21 mouse cellular contexts compared by ENCODE assay signal in the genomic region with DNA sequence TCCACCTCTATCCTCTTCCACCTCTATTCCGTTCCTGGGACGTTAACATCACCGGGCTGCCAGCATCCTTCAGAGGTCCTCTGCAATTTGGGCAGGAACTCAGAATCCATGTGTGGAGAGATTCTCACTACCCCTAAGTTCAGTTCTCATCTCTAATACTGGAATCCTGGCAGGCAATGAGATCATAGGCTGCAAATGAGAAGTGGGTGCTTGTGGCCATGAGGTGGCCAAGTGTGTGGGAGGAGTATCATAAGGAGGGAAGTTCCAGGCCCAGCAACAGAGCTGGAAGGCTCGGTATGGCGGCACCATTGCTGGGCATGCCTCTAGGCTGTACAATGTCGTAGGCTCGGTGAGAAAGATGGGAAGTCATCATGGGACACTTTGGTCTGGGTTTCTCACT.
DNase-seq lines count a peak whose midpoint lies in the region; ATAC-seq and TF ChIP-seq lines count a peak whose summit lies in the region.
"Had no signal": no experiment of that assay in that cellular context is flagged by ENCODE, and none has a peak within 500 bp of the region (broad histone marks: within the 10 kb centered on the region; RNA-seq: fewer than 3 reads in every experiment).

No protein-coding gene starts in this region.

- H3K36me3 ChIP-seq in forebrain, embryonic 16.5 days (ENCODE audit: control insufficient read depth, insufficient read depth) = no peaks in the 10 kb centered on the region
- H3K36me3 ChIP-seq: limb, embryonic 15.5 days; midbrain, embryonic 12.5 days; neural tube, embryonic 12.5 days had no signal

- H3K9ac ChIP-seq in forebrain, embryonic 16.5 days (replicated peaks; ENCODE audit: low read depth, low read length) = no peak overlapping the region
- H3K9ac ChIP-seq: hindbrain, embryonic 13.5 days; limb, embryonic 15.5 days; liver, embryonic 14.5 days; midbrain, embryonic 12.5 days; neural tube, embryonic 12.5 days had no signal

- TF ChIP-seq CTCF in layer of hippocampus, adult 2 months (conservative IDR thresholded peaks at IDR 0.05) = no peak
- TF ChIP-seq CTCF in lung, adult 2 months (IDR thresholded peaks at IDR 0.05; ENCODE audit: insufficient read depth, low read length) = no peak

- no peak overlapping the region for H3K4me2 ChIP-seq in forebrain, embryonic 16.5 days (ENCODE audit: low read length)
- H3K4me2 ChIP-seq: hindbrain, embryonic 13.5 days; limb, embryonic 15.5 days; midbrain, embryonic 12.5 days; neural tube, embryonic 12.5 days had no signal

- H3K27me3 ChIP-seq in forebrain, embryonic 16.5 days (replicated peaks; ENCODE audit: control insufficient read depth, insufficient read depth, low read length) = no peaks in the 10 kb centered on the region
- H3K27me3 ChIP-seq: hindbrain, embryonic 13.5 days; limb, embryonic 15.5 days; midbrain, embryonic 12.5 days; neural tube, embryonic 12.5 days had no signal

- DNase-seq in layer of hippocampus, adult 2 months (ENCODE audit: low spot score in 2 of 2) = no peak
- no peak for DNase-seq in layer of hippocampus, postnatal 14 days (ENCODE audit: low spot score in 2 of 2)
- DNase-seq in lung, postnatal 10 days = peak; percentile 15
- DNase-seq in lung, adult 2 months = no peak
- peak; percentile 70 for DNase-seq in brain, adult 2 months (ENCODE audit: low read depth, low spot score)
- DNase-seq in heart, postnatal 36 days = no peak
- DNase-seq: adrenal gland, postnatal 10 days; cerebellum, adult 8-10 months; cerebellum, postnatal 36 days; kidney, adult 11 months; kidney, postnatal 4 days; lung, postnatal 14 days; thymus, adult 2 months; thymus, postnatal 4 days had no signal

- H3K9me3 ChIP-seq in forebrain, embryonic 16.5 days (ENCODE audit: control insufficient read depth, low read length) = no peaks in the 10 kb centered on the region
- H3K9me3 ChIP-seq: hindbrain, embryonic 13.5 days; limb, embryonic 15.5 days; midbrain, embryonic 12.5 days; neural tube, embryonic 12.5 days had no signal

- no peak overlapping the region for H3K4me3 ChIP-seq in layer of hippocampus, adult 2 months
- H3K4me3 ChIP-seq in lung, adult 2 months (replicated peaks; ENCODE audit: extremely low read depth, low read depth, low read length) = no peak overlapping the region
- H3K4me3 ChIP-seq in forebrain, embryonic 16.5 days (replicated peaks; ENCODE audit: low read length) = no peak overlapping the region
- H3K4me3 ChIP-seq: hindbrain, embryonic 13.5 days; limb, embryonic 15.5 days; midbrain, embryonic 12.5 days; neural tube, embryonic 12.5 days had no signal

- no peak for TF ChIP-seq POLR2A in lung, adult 2 months (IDR thresholded peaks at IDR 0.05; ENCODE audit: borderline replicate concordance, extremely low read depth, low read depth, low read length)

- H3K27ac ChIP-seq in layer of hippocampus, adult 2 months = peak overlapping the region; percentile 73
- peak overlapping the region; percentile 41 for H3K27ac ChIP-seq in forebrain, embryonic 16.5 days (ENCODE audit: low read length)
- H3K27ac ChIP-seq: hindbrain, embryonic 13.5 days; limb, embryonic 15.5 days; liver, embryonic 14.5 days; midbrain, embryonic 12.5 days; neural tube, embryonic 12.5 days; stomach, postnatal 0 days had no signal

- 68% methylated on average over 7 of the region's 7 CpGs for WGBS in lung, adult 2 months
- 89% methylated on average over 7 of the region's 7 CpGs for WGBS in forebrain, embryonic 16.5 days

- no peak for ATAC-seq in forebrain, embryonic 16.5 days

- H3K4me1 ChIP-seq in lung, adult 2 months (ENCODE audit: control insufficient read depth, insufficient read depth, low read length) = no peaks in the 10 kb centered on the region
- peaks cover 3% of the 10 kb centered on the region; the same call in 1 of the 2 replicates for H3K4me1 ChIP-seq in forebrain, embryonic 16.5 days (replicated peaks; ENCODE audit: control insufficient read depth, insufficient read depth, low read length)
- H3K4me1 ChIP-seq: hindbrain, embryonic 13.5 days; limb, embryonic 15.5 days; neural tube, embryonic 12.5 days had no signal

- intact Hi-C loops in heart, postnatal 36 days (cut with DNase I) = no loop called here

Comparison
In these comparisons a context has a peak if more than half of its experiments do, and no peak if none do; other contexts are left out.
1. DNase-seq: peak in lung, postnatal 10 days (single experiment) and brain, adult 2 months (single experiment); none in layer of hippocampus, adult 2 months (0 of 2), layer of hippocampus, postnatal 14 days (0 of 2), lung, adult 2 months (single experiment) and heart, postnatal 36 days (0 of 2).